Mouse (Mus musculus) CH12F3 (cell line): ENCODE results near the gene Hist2h2bb.
"Not testable (repeated sequence)": the region's sequence is repeated elsewhere in the genome, so short reads cannot be mapped to it uniquely, and the experiment has no call there.

Experiments used
- in situ Hi-C: fragments of 300-500 bp; cut with MboI; formaldehyde crosslinking; loops from 2 replicates; pipeline ENCODE4 v1.14.3; 2020; ENCODE audit warnings: low sequenced_read_pairs

Gene Hist2h2bb

DNA sequence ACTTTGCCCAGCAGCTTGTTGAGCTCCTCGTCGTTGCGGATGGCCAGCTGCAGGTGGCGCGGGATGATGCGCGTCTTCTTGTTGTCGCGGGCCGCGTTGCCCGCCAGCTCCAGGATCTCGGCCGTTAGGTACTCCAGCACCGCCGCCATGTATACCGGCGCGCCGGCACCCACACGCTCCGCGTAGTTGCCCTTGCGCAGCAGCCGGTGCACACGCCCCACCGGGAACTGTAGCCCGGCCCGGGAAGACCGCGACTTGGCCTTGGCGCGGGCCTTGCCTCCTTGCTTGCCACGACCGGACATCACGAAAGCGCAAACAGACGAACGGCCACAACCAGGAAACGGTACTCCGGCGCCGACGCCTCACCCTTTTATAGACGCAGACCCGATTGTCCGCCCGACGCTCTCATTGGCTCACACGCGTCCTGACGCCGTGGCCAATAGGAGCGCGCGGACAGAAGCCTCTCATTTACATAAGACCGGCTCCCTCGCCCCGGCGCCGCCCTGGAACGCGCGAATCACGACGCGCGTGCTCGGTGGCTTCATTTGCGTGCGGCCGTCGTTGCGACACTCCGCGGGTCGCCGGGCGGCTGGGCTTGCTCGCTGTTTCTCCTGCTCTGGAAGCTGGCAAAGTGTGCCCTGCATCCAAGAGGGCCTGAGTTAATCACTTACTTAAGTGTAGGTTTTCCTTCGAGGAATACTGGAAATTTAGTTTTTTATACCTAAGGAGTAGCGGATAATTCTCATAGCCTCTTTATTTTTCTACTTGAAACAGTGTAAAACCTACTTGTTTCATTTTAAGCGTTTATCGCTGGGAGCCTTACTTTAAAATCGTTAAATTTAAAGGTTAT lies 29.4 kb upstream of the Hist2h2bb start, which contains the start of gene Hist2h2aa2:
Hist2h2aa2 (minus strand) TSS at position 328 of the 850 bp plus-strand sequence.
- in situ Hi-C loops: not testable (repeated sequence)

GRCm38 (mm10) chr3:96240799-96241197 lies 28.8 kb upstream of the Hist2h2bb start:
- in situ Hi-C loops: no loop called here

DNA sequence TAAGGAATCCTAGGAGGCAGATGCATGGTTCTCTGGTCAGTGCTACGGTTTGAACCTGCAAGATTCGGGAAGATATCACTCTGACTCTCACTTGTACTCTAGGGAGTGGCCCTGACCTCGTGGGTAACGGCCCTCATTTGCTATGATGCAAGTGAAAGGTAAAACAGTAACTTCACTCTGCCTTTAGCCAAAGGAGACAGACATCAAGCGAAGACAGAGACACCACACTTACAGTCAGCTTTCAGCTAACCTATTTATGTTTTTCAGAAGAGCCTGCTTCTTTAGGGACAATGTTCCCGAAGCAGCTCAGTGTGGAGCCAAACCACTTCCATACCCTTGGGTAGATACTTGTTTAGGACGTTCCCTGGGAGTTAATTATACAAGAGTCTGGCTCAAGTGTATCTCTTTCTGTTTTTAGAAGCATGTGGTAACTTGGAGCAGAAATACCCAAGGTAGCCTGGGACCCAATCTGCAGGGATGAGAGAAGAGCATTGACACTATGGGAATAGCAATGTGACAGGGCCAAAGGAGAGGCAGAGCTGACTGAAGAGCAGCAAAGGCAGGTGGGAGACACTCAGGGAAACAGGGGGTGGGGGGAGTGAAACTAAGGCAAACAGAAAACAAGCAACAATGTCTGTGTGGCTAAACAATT lies 25.5 kb upstream of the Hist2h2bb start:
- in situ Hi-C loops: no loop called here

GRCm38 (mm10) chr3:96245003-96245886 lies 24.3 kb upstream of the Hist2h2bb start, which contains the start of gene Hist2h2aa1:
Hist2h2aa1 (plus strand) TSS chr3:96245497.
- in situ Hi-C loops: not testable (repeated sequence)

GRCm38 (mm10) chr3:96246018-96246417 lies 23.5 kb upstream of the Hist2h2bb start:
- in situ Hi-C loops: not testable (repeated sequence)

DNA sequence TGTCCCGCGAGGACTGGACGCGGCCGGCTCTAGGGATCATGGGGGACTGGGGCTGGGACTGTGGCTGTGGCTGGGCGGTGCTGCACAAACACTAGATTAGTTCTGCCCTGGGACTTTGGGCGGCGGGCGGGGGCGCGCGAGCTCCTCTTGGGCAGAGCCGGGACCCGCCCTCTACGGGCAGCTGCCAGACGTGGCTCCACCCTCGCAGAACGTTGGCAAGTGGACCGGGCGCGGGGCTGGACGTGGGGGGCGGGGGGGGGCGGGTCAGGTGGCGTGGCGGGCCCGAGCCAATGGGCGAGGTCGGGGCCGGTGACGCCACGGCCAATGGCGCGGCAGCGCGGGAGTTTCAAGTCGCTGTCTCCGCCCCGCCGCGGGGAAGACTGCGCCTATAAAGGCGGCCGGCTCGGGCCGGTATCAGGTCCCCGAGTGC lies 23.1 kb upstream of the Hist2h2bb start, which contains the start of gene Hist2h3c1:
Hist2h3c1 (plus strand) TSS at position 259 of the 430 bp plus-strand sequence.
- in situ Hi-C loops: not testable (repeated sequence)

DNA sequence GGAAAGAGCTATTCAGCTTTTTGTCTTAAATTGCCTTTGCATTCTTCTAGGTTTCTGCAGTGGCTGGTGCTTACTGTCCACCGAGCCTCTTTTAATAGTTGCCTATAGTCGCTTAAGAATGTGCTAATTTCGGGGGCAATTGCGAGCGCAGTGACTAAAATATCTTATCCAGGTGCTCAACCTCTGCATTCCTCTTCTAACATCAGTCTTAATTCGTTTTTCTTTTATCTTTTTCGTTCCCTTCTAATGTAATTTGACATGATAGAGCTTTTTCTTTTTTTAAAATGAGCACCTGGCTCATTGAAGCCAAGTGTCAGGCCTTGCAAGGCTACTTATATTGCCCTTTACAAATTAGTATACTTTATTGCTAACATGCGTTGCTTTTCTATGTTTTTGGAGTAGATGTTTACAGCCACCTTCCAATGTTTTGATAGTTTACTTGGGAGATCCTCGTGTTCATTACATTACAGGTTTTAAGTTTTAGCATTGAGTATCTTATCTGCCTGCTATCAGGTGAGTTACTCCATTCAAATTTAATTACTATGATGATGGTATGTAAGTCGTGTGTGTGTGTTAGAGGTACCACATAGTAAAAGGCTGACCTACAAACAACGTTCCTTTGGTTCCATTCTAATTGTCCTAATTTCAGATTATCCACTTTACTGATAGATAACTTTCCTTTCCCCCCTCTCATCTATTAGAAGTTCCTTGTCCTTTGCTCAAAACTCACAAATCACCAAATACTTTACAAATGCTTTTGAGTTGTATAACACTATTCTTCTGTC lies 22.0 kb upstream of the Hist2h2bb start:
- in situ Hi-C loops: no loop called here

DNA sequence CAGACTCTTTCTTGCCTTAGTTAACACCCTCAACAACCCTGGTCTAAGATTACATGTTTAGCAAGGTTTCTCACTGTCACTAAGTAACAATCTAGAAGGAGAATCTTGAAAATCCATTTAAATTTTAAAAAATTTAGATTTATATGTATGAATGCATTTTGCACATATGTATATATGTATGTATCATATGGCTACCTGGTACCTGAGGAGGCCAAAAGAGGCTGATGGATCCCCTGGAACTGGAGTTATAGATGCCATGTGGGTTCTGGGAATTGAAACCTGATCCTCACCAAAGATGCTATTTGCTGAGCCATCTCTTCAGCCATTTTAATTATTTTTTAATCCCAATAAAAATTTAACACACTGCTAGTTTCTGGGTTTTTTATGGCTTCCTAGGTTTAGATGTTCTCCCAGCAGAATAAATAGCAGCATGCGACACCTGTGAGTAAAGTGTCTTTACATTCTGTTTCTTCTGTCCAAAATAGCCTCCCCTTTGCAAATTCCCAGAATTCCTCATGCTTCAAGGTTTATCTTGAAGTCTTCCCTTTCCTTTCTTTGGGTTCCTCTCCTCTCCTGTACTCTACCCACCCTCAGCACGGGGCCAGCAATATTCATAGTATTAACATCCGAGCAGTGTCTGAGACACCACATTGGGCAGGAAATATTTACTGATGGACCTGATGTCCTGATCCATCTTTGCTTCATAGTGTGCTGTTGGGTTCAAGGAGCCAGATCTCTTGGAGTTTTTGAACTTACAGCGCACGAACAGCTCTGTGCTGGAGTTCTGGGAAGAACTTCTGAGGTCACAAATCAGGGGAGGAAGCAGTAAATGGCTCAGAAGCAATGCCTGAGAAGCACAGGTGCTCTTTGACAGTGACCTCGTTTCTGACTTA lies 21.2 kb upstream of the Hist2h2bb start:
- in situ Hi-C loops: no loop called here

DNA sequence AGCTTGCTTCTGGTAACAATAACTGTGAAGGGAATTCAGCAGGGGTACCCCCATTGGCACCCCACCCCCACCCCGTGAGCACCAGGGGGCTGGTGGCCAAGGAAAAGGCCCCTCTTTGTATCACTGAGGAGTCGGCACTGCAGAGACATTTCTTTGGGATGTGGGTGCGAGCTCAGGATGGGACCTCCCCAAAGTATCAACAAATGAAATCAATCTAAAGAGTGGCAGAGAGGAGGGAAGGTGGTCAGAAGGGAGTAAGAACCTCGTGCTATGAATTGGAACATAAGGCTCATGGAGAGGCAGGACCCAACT lies 20.6 kb upstream of the Hist2h2bb start:
- in situ Hi-C loops: no loop called here

DNA sequence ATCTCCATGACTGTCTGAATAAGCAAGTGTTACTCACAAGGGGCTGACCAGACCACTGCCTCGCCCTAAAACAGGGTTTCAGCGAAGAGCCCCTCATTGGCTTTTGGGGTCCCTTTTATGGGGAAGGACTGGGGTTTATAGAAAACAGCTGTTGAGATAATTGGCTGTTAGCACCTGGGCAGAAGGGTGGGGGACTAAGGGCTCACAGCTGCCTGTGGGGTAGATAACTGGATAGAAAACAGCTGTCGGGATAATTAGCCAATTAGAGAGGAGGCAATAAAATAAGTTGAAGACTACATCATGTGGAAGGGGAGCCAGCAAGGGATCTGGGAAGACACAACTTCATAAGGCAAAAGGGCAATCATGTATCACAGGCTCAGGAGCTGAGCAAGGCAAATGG lies 18.7 kb upstream of the Hist2h2bb start:
- in situ Hi-C loops: no loop called here

- in situ Hi-C loops: no loop called here
These were observed 17.8 kb upstream of the Hist2h2bb start for GRCm38 (mm10) chr3:96251787-96252186.

DNA sequence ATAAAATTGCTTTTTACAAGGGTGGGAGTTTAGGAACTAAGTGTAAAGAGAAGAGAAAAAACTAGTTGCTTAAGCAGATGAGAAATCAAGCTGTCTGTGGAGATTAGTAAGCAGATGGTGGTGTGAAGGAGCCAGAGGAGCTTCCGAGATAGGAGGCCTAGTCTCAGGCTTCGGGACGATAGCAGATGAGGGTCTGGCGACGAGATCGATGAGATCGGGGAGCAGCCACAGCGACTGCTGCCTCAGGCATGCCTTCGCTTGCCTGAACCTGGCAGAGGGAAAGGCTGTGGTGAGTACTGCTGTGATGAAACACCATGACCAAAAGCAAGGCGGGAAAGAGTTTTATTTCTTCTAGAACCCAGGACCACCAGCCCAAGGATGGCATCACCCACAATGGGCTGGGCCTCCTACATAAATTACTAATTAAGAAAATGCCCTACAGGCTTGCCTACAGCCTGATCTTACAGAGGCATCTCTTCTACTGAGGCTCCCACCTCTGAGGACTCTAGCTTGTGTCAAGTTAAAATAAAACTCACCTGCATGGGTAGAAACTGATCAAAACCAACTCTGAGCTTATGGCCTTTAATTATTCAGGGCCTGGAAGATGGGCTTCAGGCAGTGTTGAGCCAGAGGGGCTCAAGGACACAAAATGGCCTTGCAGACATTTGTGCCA lies 14.7 kb upstream of the Hist2h2bb start:
- in situ Hi-C loops: no loop called here

- in situ Hi-C loops: no loop called here
These were observed 13.5 kb upstream of the Hist2h2bb start for GRCm38 (mm10) chr3:96255926-96256593.

DNA sequence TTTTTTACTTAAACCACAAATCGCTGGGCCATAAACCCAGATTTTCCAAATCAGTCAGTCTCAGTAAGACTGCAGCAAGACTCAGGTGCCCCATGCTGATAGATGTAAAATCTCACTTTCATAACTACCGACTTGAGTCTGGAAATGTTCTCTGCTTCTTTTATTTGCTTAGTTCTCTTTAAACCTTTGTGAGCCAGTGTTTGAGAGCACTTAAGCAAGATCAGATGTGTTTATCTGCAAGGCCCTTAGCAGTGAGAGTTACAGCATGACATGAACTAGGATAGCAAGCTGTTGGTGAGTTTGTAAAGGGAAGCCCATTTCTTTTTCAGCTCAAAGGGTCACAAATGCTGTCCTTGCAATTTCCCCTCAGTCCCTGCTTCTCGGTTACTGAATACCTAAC lies 12.4 kb upstream of the Hist2h2bb start:
- in situ Hi-C loops: no loop called here

GRCm38 (mm10) chr3:96260220-96260619 lies 9.3 kb upstream of the Hist2h2bb start:
- in situ Hi-C loops: no loop called here

DNA sequence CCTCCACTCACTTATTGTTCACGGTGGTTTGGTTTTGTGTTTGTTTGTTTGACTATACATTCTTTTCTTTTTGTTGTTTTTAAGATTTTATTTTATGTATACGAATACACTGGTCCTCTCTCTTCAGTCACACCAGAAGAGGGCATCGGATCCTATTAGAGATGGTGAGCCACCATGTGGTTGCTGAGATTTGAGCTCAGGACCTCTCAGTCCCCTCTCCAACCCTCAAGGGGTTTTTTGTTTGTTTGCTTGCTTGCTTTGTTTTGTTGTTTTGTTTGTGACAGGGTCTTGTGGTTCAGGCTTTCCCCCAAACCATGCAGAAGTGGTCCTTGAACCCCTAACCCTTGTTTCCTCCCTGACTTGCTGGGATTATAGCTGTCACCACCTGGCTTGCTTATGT lies 7.9 kb upstream of the Hist2h2bb start:
- in situ Hi-C loops: no loop called here

GRCm38 (mm10) chr3:96262216-96262875 lies 7.2 kb upstream of the Hist2h2bb start:
- in situ Hi-C loops: no loop called here
